Mouse (Mus musculus) G1E (cell line): Measurements from ENCODE around the gene Chn2. TPM values are rescaled to one million over a fixed set of nuclear protein-coding genes. Genes with fewer than 3 reads are reported as not detected.

Source experiments
- ATAC-seq: 2 replicates; pipeline ENCODE4 v1.8.0; 2016; ENCODE audit warnings: mild to moderate bottlenecking; ENCODE audit not compliant: insufficient number of reproducible peaks, poor library complexity, low FRiP score, severe bottlenecking; ENCODE audit errors: extremely low read depth
- DNase-seq: peaks from one replicate; pipeline ENCODE4 v3.0.0; 2012; ENCODE audit warnings: low spot score
- H3K27me3 ChIP-seq: 2 replicates; pipeline ENCODE4 v1.6.1; 2012; ENCODE audit warnings: mild to moderate bottlenecking, low read length, inconsistent platforms; ENCODE audit not compliant: insufficient read depth
- H3K36me3 ChIP-seq: replicated peaks from 2 replicates; pipeline ENCODE3; 2012; ENCODE audit warnings: mild to moderate bottlenecking, inconsistent platforms
- H3K4me1 ChIP-seq: 2 replicates; pipeline ENCODE4 v1.6.1; 2012; ENCODE audit warnings: low read depth, low read length, inconsistent platforms, mixed read lengths; ENCODE audit not compliant: insufficient read depth
- H3K4me3 ChIP-seq: 2 replicates; pipeline ENCODE4 v1.5.1; 2012; ENCODE audit warnings: low read depth, mild to moderate bottlenecking, inconsistent platforms, low read length, moderate library complexity, mixed read lengths
- H3K9me3 ChIP-seq: replicated peaks from 2 replicates; pipeline ENCODE4 v1.6.1; 2012; ENCODE audit warnings: inconsistent platforms
- CTCF ChIP-seq: IDR thresholded peaks from 2 replicates; pipeline ENCODE4 v1.5.1; 2012; ENCODE audit warnings: low read depth, low read length, inconsistent platforms, mixed read lengths
- GATA1 ChIP-seq: IDR thresholded peaks from 2 replicates; pipeline ENCODE4 v1.6.1; 2012; ENCODE audit warnings: borderline replicate concordance, low read length, inconsistent platforms, mixed read lengths
- GATA2 ChIP-seq: IDR thresholded peaks from 2 replicates; pipeline ENCODE4 v1.6.1; 2012; ENCODE audit warnings: low read depth, low read length, inconsistent platforms, borderline replicate concordance
- POLR2AphosphoS5 ChIP-seq: IDR thresholded peaks from 2 replicates; pipeline ENCODE4 v1.6.1; 2012; ENCODE audit warnings: low read depth, low read length, inconsistent platforms; ENCODE audit not compliant: insufficient replicate concordance
- TAL1 ChIP-seq: conservative IDR thresholded peaks from 2 replicates; pipeline ENCODE4 v1.6.1; 2012; ENCODE audit warnings: low read depth, low read length, inconsistent platforms, mixed read lengths
- polyA plus RNA-seq: library from polyadenylated mRNA; stranded (reverse); fragments of >175 nt; gene quantifications from 2 replicates; pipeline ENCODE4 v1.2.3, GENCODE M21; 2012
- total RNA-seq, 2 experiments: library from RNA; stranded (forward) in 1 of 2; stranded (reverse) in 1 of 2; fragments of 200-1000 nt in 1 of 2; fragments of >200 nt in 1 of 2; fragmentation: Nextera tagmentation in 1 of 2; gene quantifications; 2 replicates each; pipeline ENCODE4 v1.2.3; 2014 to 2017

Chn2 gene
- total and polyA plus RNA-seq, 3 experiments: 0.22 TPM; not detected in 2

DNA sequence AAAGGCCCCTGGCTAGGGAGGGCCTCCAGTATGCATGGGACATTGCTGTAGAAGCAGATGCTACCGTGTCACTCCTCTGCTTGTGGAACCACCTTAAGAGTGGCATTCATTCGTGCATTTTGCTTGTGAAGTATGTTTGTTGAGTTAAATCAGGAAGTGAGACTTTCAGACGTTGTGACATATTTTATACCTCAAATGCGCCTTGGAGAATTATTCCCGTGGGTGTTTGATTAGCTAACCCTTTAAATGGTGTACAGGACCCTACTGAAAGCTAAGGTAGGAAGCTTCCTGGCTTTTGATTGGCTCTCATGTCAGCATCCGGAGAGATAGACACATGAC is 140.5 kb downstream of the Chn2 start:
- ATAC-seq (no peak), DNase-seq (no peak)
- Histone ChIP-seq H3K4me3 (no peak overlapping the region), H3K9me3 (peaks cover 35% of the 10 kb centered on the region), H3K4me1 (no peaks in the 10 kb centered on the region), H3K36me3 (no peaks in the 10 kb centered on the region), H3K27me3 (no peaks in the 10 kb centered on the region)
- TF ChIP-seq TAL1 (no peak), POLR2AphosphoS5 (no peak), GATA1 (no peak), CTCF (no peak), GATA2 (no peak)

- Histone ChIP-seq H3K27me3 (no peaks in the 10 kb centered on the region), H3K4me3 (no peak overlapping the region), H3K9me3 (peaks cover 34% of the 10 kb centered on the region), H3K36me3 (no peaks in the 10 kb centered on the region), H3K4me1 (no peaks in the 10 kb centered on the region)
- DNase-seq (no peak), ATAC-seq (no peak)
- no peak for TF ChIP-seq GATA2
- no peak for TF ChIP-seq GATA1
- no peak for TF ChIP-seq POLR2AphosphoS5
- no peak for TF ChIP-seq TAL1
- no peak for TF ChIP-seq CTCF
These were observed 144.6 kb downstream of the Chn2 start for GRCm38 (mm10) chr6:54183825-54184578.

- ATAC-seq (no peak), DNase-seq (no peak)
- no peak for TF ChIP-seq POLR2AphosphoS5
- TF ChIP-seq CTCF: no peak
- Histone ChIP-seq H3K4me1 (no peaks in the 10 kb centered on the region), H3K36me3 (no peaks in the 10 kb centered on the region), H3K27me3 (no peaks in the 10 kb centered on the region), H3K9me3 (peaks cover 39% of the 10 kb centered on the region), H3K4me3 (no peak overlapping the region)
These were observed 154.4 kb downstream of the Chn2 start for GRCm38 (mm10) chr6:54193631-54194305.

GRCm38 (mm10) chr6:54197821-54198412 is 158.6 kb downstream of the Chn2 start:
- H3K9me3 ChIP-seq: peaks cover 55% of the 10 kb centered on the region
- no peaks in the 10 kb centered on the region for H3K27me3 ChIP-seq
- no peak for ATAC-seq
- DNase-seq: no peak
- H3K36me3 ChIP-seq: no peaks in the 10 kb centered on the region
- no peaks in the 10 kb centered on the region for H3K4me1 ChIP-seq
- H3K4me3 ChIP-seq: no peak overlapping the region
- TF ChIP-seq TAL1 (no peak), GATA1 (no peak), POLR2AphosphoS5 (no peak), CTCF (no peak), GATA2 (no peak)

- DNase-seq: no peak
- peaks cover 59% of the 10 kb centered on the region for H3K9me3 ChIP-seq
- no peak for ATAC-seq
- no peaks in the 10 kb centered on the region for H3K36me3 ChIP-seq
- TF ChIP-seq POLR2AphosphoS5 (no peak), TAL1 (no peak), GATA1 (no peak), CTCF (no peak), GATA2 (no peak)
- H3K4me3 ChIP-seq: no peak overlapping the region
- H3K4me1 ChIP-seq: no peaks in the 10 kb centered on the region
- no peaks in the 10 kb centered on the region for H3K27me3 ChIP-seq
These were observed 160.2 kb downstream of the Chn2 start for GRCm38 (mm10) chr6:54199516-54199915.

DNA sequence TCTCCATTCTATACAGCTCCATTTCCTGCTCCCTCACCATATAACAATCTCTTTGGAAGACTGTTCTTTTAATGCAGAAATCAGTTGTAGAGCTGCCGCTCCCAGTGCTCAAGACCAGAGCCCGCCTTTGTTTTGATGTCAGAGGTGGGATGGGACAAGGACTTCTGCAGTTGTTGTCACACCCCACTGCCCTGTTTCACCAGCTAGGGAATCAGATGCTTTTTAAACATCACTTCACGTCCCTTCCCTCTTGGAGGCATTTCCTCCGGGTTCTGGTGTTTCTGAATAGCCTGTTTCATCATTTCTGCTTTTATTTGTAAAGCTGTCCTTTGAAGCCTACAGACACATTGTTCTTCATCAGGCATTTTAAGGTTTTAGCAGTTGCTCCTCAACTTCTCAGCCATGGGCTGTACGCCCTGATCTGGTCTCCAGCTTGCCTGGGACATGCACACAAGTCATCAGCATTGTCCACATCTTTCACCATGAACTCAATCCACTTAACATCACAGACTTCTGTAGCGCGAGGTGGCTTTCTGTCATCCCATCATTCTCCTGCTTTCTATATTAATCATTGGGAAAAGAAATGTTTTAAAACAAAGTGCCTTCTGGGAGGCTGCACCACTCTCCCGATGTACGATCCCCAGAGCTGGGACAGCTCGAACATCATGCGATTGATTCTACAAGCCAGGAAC is 160.8 kb downstream of the Chn2 start:
- TF ChIP-seq POLR2AphosphoS5: no peak
- no peak for TF ChIP-seq GATA2
- H3K9me3 ChIP-seq: peaks cover 61% of the 10 kb centered on the region

More for the DNA sequence above, 160.8 kb downstream of the Chn2 start:
- DNase-seq (no peak), ATAC-seq (no peak)
- Histone ChIP-seq H3K36me3 (no peaks in the 10 kb centered on the region), H3K4me1 (no peaks in the 10 kb centered on the region), H3K4me3 (no peak overlapping the region), H3K27me3 (no peaks in the 10 kb centered on the region)
